Mouse (Mus musculus): ENCODE measurements around the gene Tef. TPM values are rescaled to one million over a fixed set of nuclear protein-coding genes. Genes with fewer than 3 reads are reported as not detected.

Tef gene
- 20.5 and 21.0 TPM in 2 replicates for polyA plus RNA-seq (2015; fragmentation: Nextera tagmentation; extraction: Ambion mirVana)

DNA sequence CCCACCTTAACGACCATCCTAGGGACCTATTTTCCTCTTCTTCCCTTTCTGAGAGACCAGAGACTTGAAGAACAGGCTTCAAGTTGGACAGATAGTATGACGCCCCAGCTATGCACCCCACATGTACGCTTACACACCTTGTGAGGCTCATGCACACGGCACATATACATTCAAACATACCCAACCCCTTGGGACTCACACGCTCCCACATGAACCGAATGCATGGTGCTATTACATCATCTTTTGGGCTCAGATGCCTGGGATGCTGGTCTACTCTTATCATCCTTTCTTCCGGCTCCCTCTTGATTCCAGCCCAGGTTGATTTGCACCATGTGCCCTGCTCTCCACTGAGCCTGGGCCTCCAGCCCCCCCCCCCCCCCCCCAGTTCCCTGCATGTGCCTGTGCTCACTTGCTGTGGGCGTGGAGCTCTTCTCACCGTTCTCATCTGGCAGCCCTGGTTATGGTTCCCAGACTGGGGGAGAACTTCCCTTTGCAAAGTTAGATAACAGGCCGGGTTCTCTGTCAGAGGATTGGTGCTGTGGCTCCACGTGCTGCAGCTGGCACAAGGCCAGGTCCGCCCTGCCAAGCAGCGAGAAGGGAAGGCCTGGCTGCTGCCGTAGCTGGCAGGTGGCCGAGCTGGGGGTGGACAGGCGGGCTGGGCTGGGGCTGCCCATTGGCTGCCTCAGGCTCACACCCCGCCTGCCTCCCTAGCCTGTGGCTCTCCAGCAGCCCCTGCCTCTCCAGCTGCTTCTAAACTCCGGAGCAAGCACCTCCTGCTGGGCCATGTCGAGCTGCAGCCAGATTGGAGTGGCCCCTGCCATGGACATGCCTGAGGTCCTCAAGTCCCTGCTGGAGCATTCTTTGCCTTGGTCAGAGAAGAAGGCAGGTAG is at the start of gene Tef:
Tef (plus strand) TSS at position 421 of the 890 bp plus-strand sequence.
- H3K4me3 ChIP-seq (replicated peaks), result peak within 1 kb of the TSS; percentile 35
- no peaks in the 10 kb centered on the region for H3K9me3 ChIP-seq (replicated peaks)
- peaks cover 34% of the 10 kb centered on the region for H3K4me1 ChIP-seq
- peak within 1 kb of the TSS; percentile 43 for H3K9ac ChIP-seq (replicated peaks)
- peak within 1 kb of the TSS; percentile 54 for H3K27ac ChIP-seq (replicated peaks)
- H3K4me2 ChIP-seq, result peak within 1 kb of the TSS; percentile 69
- no peaks in the 10 kb centered on the region for H3K27me3 ChIP-seq (replicated peaks)
- 0 out of 2 replicates have a peak, but pooled peaks cover 4% of the 10 kb centered on the region for H3K36me3 ChIP-seq
- peak; percentile 95 for ATAC-seq (ENCODE audit: low FRiP score)
- WGBS, result 27% methylated on average over 19 of the region's 19 CpGs

DNA sequence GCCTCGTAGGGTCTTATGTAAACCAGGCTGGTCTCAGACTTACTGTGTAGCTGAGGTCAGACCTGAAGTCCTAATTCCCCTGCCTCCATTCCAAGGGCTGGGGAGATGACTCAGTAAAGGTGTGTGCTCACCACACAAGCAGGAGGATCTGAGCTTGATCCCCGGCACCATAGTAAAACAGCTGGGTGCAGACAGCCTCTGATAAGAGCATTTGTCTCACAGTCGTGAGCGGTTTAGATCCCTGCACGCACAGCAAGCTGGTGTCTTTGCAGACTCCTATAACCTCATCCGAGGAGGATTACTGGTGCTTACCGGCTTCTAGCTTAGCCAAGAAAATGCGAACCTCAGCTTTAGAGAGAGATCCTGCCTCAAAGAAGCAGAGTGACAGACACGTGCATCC is 48.6 kb upstream of the Tef start:
- H3K4me3 ChIP-seq (replicated peaks), result no peak overlapping the region
- no peaks in the 10 kb centered on the region for H3K27me3 ChIP-seq (replicated peaks)
- no peaks in the 10 kb centered on the region for H3K9me3 ChIP-seq (replicated peaks)
- no peaks in the 10 kb centered on the region for H3K36me3 ChIP-seq
- 95% methylated on average over 9 of the region's 9 CpGs for WGBS
- ATAC-seq (ENCODE audit: low FRiP score), result no peak
- no peak overlapping the region for H3K9ac ChIP-seq (replicated peaks)
- H3K4me1 ChIP-seq, result peaks cover 15% of the 10 kb centered on the region
- no peak overlapping the region for H3K4me2 ChIP-seq
- no peak overlapping the region for H3K27ac ChIP-seq (replicated peaks)

DNA sequence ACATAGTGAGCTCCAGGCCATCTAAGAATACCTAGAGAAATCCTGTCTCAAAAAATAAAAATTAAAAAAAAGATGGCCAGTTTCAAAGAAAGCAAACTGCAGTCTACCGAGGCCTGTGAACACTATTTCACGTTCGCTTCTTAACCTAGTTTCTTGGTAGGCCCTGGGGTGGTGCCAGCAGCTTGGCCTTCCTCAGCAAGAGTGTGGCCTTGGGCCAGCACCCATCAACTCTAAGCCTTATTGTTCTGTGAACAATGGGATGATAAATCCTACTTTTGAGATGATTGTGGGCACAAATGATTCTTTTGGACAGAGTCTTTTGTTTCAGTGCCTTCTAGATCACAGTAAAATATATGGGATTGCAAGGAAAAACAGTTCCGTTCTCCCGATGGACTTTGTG is 43.5 kb upstream of the Tef start:
- Histone ChIP-seq H3K4me2 (no peak overlapping the region), H3K4me3 (replicated peaks) (no peak overlapping the region), H3K27ac (replicated peaks) (no peak overlapping the region), H3K36me3 (no peaks in the 10 kb centered on the region), H3K9me3 (replicated peaks) (no peaks in the 10 kb centered on the region), H3K27me3 (replicated peaks) (no peaks in the 10 kb centered on the region), H3K4me1 (peaks cover 13% of the 10 kb centered on the region), H3K9ac (replicated peaks) (no peak overlapping the region)
- ATAC-seq (ENCODE audit: low FRiP score), result no peak
- WGBS, result 74% methylated on average over 5 of the region's 5 CpGs

DNA sequence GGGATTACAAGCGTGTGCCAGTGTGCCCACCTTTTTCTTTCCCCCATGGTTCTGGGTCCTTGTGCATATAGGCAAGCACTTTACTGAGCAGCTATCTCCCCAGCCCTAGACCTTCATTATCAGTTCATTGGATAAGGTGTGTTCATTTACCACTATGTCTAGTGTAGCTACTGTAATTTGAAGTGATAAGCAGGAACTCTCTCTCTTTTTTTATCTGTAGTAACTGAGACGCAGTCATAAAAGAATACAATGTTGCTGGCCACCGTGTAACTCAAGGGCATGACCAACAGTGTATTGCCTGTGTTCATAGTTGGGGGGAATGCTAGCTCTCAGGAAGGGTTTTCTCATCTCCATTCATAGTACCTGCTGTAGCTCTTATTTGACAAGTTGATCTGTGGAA is 42.7 kb upstream of the Tef start:
- peaks cover 13% of the 10 kb centered on the region for H3K4me1 ChIP-seq
- H3K27ac ChIP-seq (replicated peaks), result no peak overlapping the region
- H3K36me3 ChIP-seq, result no peaks in the 10 kb centered on the region
- no peaks in the 10 kb centered on the region for H3K27me3 ChIP-seq (replicated peaks)
- no peaks in the 10 kb centered on the region for H3K9me3 ChIP-seq (replicated peaks)
- no peak for ATAC-seq (ENCODE audit: low FRiP score)
- WGBS, result 91% methylated on average over 3 of the region's 3 CpGs
- no peak overlapping the region for H3K4me2 ChIP-seq
- H3K4me3 ChIP-seq (replicated peaks), result no peak overlapping the region
- no peak overlapping the region for H3K9ac ChIP-seq (replicated peaks)

- H3K4me3 ChIP-seq (replicated peaks), result no peak overlapping the region
- WGBS, result 96% methylated on average over 5 of the region's 5 CpGs
These were observed 41.7 kb upstream of the Tef start for GRCm38 (mm10) chr15:81760361-81761079.

DNA sequence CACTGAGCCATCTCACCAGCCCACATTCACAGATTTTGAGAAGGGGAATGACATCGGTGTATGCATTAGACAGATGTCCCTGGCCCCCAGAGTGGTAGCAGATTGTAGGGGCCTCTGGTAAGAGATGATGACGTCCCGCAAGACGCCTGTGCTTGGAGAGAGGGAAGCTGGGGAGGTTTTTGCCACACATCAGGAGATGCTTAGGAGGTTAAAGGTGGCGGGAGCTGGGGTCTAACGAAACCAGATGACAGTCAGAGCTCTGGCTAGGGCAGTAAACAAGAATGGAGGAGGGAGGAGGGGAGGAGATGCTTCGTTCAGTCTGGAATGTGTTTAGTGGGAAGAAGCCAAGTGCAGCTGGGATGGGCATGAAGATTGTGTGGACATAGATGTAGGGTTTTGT is 40.8 kb upstream of the Tef start:
- Histone ChIP-seq H3K4me3 (replicated peaks) (no peak overlapping the region), H3K9ac (replicated peaks) (no peak overlapping the region), H3K36me3 (no peaks in the 10 kb centered on the region), H3K27ac (replicated peaks) (no peak overlapping the region), H3K4me2 (no peak overlapping the region), H3K27me3 (replicated peaks) (no peaks in the 10 kb centered on the region), H3K9me3 (replicated peaks) (no peaks in the 10 kb centered on the region), H3K4me1 (peaks cover 13% of the 10 kb centered on the region)
- ATAC-seq (ENCODE audit: low FRiP score), result no peak
- WGBS, result 88% methylated on average over 7 of the region's 7 CpGs

More at GRCm38 (mm10) chr15:81760361-81761079, 41.7 kb upstream of the Tef start:
- Histone ChIP-seq H3K4me1 (peaks cover 13% of the 10 kb centered on the region), H3K9ac (replicated peaks) (no peak overlapping the region), H3K9me3 (replicated peaks) (no peaks in the 10 kb centered on the region), H3K36me3 (no peaks in the 10 kb centered on the region), H3K27ac (replicated peaks) (no peak overlapping the region), H3K4me2 (no peak overlapping the region), H3K27me3 (replicated peaks) (no peaks in the 10 kb centered on the region)
- ATAC-seq (ENCODE audit: low FRiP score), result no peak

DNA sequence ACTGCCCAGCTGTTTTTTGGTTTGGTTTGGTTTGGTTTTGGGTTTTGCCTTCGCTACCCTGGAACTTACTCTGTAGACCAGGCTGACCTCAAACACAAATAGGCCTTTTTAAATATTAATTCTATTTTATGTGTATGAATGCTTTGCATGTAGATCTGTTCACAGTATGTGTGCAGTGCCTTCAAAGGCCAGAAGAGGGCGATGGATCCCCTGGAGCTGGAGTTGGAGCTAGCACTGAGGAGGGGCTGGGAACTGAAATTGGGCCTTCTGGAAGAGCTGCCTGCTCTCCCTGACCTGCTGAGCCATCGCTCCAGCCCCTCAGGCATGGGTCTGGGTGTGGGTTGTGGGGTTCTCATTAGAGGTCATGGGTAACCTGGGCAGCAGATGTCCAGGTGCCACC is 40.3 kb upstream of the Tef start:
- Histone ChIP-seq H3K9me3 (replicated peaks) (no peaks in the 10 kb centered on the region), H3K36me3 (no peaks in the 10 kb centered on the region), H3K9ac (replicated peaks) (no peak overlapping the region), H3K27ac (replicated peaks) (no peak overlapping the region), H3K4me2 (no peak overlapping the region), H3K4me1 (peaks cover 13% of the 10 kb centered on the region), H3K4me3 (replicated peaks) (no peak overlapping the region), H3K27me3 (replicated peaks) (no peaks in the 10 kb centered on the region)
- 92% methylated on average over 3 of the region's 3 CpGs for WGBS
- no peak for ATAC-seq (ENCODE audit: low FRiP score)

DNA sequence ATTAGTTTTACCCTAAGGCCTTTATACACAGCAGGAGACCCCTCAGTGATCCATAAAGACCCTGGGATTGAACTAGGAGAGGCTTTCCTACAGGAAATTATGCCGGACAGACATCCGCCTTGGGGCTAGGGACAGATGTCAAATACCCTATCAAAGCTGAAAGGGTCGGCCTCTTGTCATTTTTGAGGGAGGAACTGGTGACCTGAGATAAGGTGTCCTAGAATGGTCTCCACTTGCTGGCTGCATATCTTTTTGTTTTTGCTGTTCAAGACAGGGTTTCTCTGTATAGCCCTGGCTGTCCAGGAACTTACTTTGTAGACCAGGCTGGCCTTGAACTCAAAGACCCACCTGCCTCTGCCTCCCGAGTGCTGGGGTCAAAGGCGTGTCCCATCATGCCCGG is 37.6 kb upstream of the Tef start:
- no peaks in the 10 kb centered on the region for H3K9me3 ChIP-seq (replicated peaks)
- H3K27me3 ChIP-seq (replicated peaks), result no peaks in the 10 kb centered on the region
- WGBS, result 86% methylated on average over 6 of the region's 6 CpGs
- peaks cover 2% of the 10 kb centered on the region; the same call in 1 of the 2 replicates for H3K4me1 ChIP-seq
- ATAC-seq (ENCODE audit: low FRiP score), result no peak
- no peak overlapping the region for H3K27ac ChIP-seq (replicated peaks)
- H3K4me2 ChIP-seq, result no peak overlapping the region
- H3K9ac ChIP-seq (replicated peaks), result no peak overlapping the region
- no peak overlapping the region for H3K4me3 ChIP-seq (replicated peaks)
- H3K36me3 ChIP-seq, result peaks cover 14% of the 10 kb centered on the region

DNA sequence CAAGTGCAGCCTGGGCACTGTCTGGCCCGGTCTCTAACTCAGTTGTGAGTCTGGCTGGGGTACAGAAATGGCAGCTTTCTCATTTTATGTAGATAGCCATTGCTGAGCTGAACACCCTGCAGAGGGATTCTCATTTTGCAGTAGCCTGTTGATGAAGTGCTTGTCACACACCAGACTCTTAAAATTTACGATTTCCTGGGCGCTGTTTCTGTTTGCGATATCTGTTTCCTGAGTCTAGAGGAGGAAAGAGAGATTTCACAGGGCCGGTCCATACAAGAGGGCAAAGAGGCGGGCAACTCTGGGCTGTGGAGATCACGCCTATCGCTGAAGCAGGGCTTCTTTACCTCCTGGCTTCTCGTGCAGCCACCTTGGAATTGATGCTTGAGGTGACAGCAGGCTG is 36.6 kb upstream of the Tef start:
- Histone ChIP-seq H3K4me2 (no peak overlapping the region), H3K9me3 (replicated peaks) (no peaks in the 10 kb centered on the region), H3K36me3 (peaks cover 24% of the 10 kb centered on the region), H3K4me3 (replicated peaks) (no peak overlapping the region), H3K27me3 (replicated peaks) (no peaks in the 10 kb centered on the region), H3K27ac (replicated peaks) (no peak overlapping the region), H3K9ac (replicated peaks) (no peak overlapping the region), H3K4me1 (no peaks in the 10 kb centered on the region)
- 82% methylated on average over 9 of the region's 9 CpGs for WGBS
- no peak for ATAC-seq (ENCODE audit: low FRiP score)

GRCm38 (mm10) chr15:81766439-81766838 is 35.8 kb upstream of the Tef start:
- Histone ChIP-seq H3K9me3 (replicated peaks) (no peaks in the 10 kb centered on the region), H3K4me1 (no peaks in the 10 kb centered on the region), H3K27me3 (replicated peaks) (no peaks in the 10 kb centered on the region), H3K36me3 (peaks cover 26% of the 10 kb centered on the region), H3K4me3 (replicated peaks) (no peak overlapping the region), H3K27ac (replicated peaks) (no peak overlapping the region), H3K9ac (replicated peaks) (no peak overlapping the region), H3K4me2 (no peak overlapping the region)
- ATAC-seq (ENCODE audit: low FRiP score), result no peak
- 89% methylated on average over 5 of the region's 5 CpGs for WGBS

DNA sequence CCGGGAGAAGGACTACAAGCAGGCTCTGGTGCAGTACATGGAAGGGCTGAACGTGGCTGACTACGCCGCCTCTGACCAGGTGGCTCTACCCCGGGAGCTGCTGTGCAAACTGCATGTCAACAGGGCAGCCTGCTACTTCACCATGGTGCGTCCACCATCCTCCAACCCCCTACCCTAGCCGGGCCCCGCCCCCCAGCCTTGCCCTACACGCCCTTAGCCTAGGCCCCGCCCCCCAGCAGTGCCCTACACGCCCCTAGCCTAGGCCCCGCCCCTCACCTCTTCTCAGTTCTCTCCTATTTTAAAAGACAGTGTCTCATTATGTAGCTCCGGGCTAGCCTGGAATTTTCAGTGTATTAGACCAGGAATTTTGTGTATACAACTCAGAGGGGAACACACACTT is 33.2 kb upstream of the Tef start:
- no peak overlapping the region for H3K9ac ChIP-seq (replicated peaks)
- H3K4me3 ChIP-seq (replicated peaks), result no peak overlapping the region
- 61% methylated on average over 12 of the region's 13 CpGs for WGBS
- H3K27me3 ChIP-seq (replicated peaks), result no peaks in the 10 kb centered on the region
- peaks cover 50% of the 10 kb centered on the region for H3K36me3 ChIP-seq
- no peak overlapping the region for H3K4me2 ChIP-seq
- no peak for ATAC-seq (ENCODE audit: low FRiP score)
- no peak overlapping the region for H3K27ac ChIP-seq (replicated peaks)
- H3K4me1 ChIP-seq, result no peaks in the 10 kb centered on the region
- no peaks in the 10 kb centered on the region for H3K9me3 ChIP-seq (replicated peaks)
